Mouse (Mus musculus): ENCODE results near the gene Ankrd13a. TPM values are rescaled to one million over a fixed set of nuclear protein-coding genes. Genes with fewer than 3 reads are reported as not detected.

Ankrd13a gene
- polyA plus RNA-seq, 1 experiment, result 51.2 TPM

- H3ac ChIP-seq (ENCODE audit: control insufficient read depth, insufficient read length), result no peak overlapping the region
- no peaks in the 10 kb centered on the region for H3K36me3 ChIP-seq (ENCODE audit: control insufficient read depth, insufficient read depth)
- no peaks in the 10 kb centered on the region for H3K27me3 ChIP-seq (ENCODE audit: control insufficient read depth, insufficient read depth, insufficient read length)
- H3K4me2 ChIP-seq (ENCODE audit: low read depth), result no peak overlapping the region
- TF ChIP-seq USF1 (IDR thresholded peaks at IDR 0.05; ENCODE audit: low read depth) (no peak), TCF12 (IDR thresholded peaks at IDR 0.05; ENCODE audit: insufficient read depth, poor library complexity, severe bottlenecking) (no peak), POLR2AphosphoS2 (IDR thresholded peaks at IDR 0.05; ENCODE audit: insufficient read length, low read depth) (no peak), REST (IDR thresholded peaks at IDR 0.05; ENCODE audit: insufficient read depth, insufficient read length) (no peak), MYOG (IDR thresholded peaks at IDR 0.05; ENCODE audit: control insufficient read depth in 1 of 3, insufficient read depth in 1 of 3, insufficient read length in 2 of 3, low read depth in 2 of 3) (no peak), SRF (IDR thresholded peaks at IDR 0.05; ENCODE audit: control insufficient read depth, insufficient read length, low read depth) (no peak), MYOD1 (IDR thresholded peaks at IDR 0.05; ENCODE audit: control insufficient read depth in 1 of 3, insufficient read length in 2 of 3, low read depth in 2 of 3) (no peak), TCF3 (IDR thresholded peaks at IDR 0.05; ENCODE audit: insufficient read length, low read depth) (no peak)
- H3K79me2 ChIP-seq (ENCODE audit: control insufficient read depth, insufficient read depth), result peaks cover 24% of the 10 kb centered on the region
- H3K4me3 ChIP-seq, result no peak overlapping the region
Observed at GRCm38 (mm10) chr5:114783405-114784163, 9.1 kb downstream of the Ankrd13a start.

GRCm38 (mm10) chr5:114784622-114785165 is 10.2 kb downstream of the Ankrd13a start:
- H3K36me3 ChIP-seq (ENCODE audit: control insufficient read depth, insufficient read depth), result peaks cover 3% of the 10 kb centered on the region
- no peaks in the 10 kb centered on the region for H3K27me3 ChIP-seq (ENCODE audit: control insufficient read depth, insufficient read depth, insufficient read length)
- no peak overlapping the region for H3ac ChIP-seq (ENCODE audit: control insufficient read depth, insufficient read length)
- H3K79me2 ChIP-seq (ENCODE audit: control insufficient read depth, insufficient read depth), result peaks cover 16% of the 10 kb centered on the region
- H3K4me3 ChIP-seq, result no peak overlapping the region
- TF ChIP-seq TCF3 (IDR thresholded peaks at IDR 0.05; ENCODE audit: insufficient read length, low read depth) (no peak), USF1 (IDR thresholded peaks at IDR 0.05; ENCODE audit: low read depth) (no peak), MYOD1 (IDR thresholded peaks at IDR 0.05; ENCODE audit: control insufficient read depth in 1 of 3, insufficient read length in 2 of 3, low read depth in 2 of 3) (no peak), MAX (IDR thresholded peaks at IDR 0.05; ENCODE audit: low read depth) (no peak)
- H3K4me2 ChIP-seq (ENCODE audit: low read depth), result no peak overlapping the region

GRCm38 (mm10) chr5:114785196-114785595 is 10.7 kb downstream of the Ankrd13a start:
- TF ChIP-seq POLR2AphosphoS2 (IDR thresholded peaks at IDR 0.05; ENCODE audit: insufficient read length, low read depth) (no peak), TCF3 (IDR thresholded peaks at IDR 0.05; ENCODE audit: insufficient read length, low read depth) (no peak), POLR2A (IDR thresholded peaks at IDR 0.05; ENCODE audit: insufficient read length, low read depth) (no peak), CEBPB (IDR thresholded peaks at IDR 0.05; ENCODE audit: insufficient read depth, poor library complexity, severe bottlenecking) (no peak), TCF12 (IDR thresholded peaks at IDR 0.05; ENCODE audit: insufficient read depth, poor library complexity, severe bottlenecking) (no peak), REST (IDR thresholded peaks at IDR 0.05; ENCODE audit: insufficient read depth, insufficient read length) (no peak), E2F4 (IDR thresholded peaks at IDR 0.05; ENCODE audit: insufficient read depth) (no peak), SRF (IDR thresholded peaks at IDR 0.05; ENCODE audit: control insufficient read depth, insufficient read length, low read depth) (no peak), USF1 (IDR thresholded peaks at IDR 0.05; ENCODE audit: low read depth) (no peak), MYOD1 (IDR thresholded peaks at IDR 0.05; ENCODE audit: control insufficient read depth in 1 of 3, insufficient read length in 2 of 3, low read depth in 2 of 3) (no peak), MAX (IDR thresholded peaks at IDR 0.05; ENCODE audit: low read depth) (no peak)
- H3K79me2 ChIP-seq (ENCODE audit: control insufficient read depth, insufficient read depth), result peaks cover 13% of the 10 kb centered on the region
- H3K36me3 ChIP-seq (ENCODE audit: control insufficient read depth, insufficient read depth), result peaks cover 3% of the 10 kb centered on the region
- H3K27me3 ChIP-seq (ENCODE audit: control insufficient read depth, insufficient read depth, insufficient read length), result no peaks in the 10 kb centered on the region
- no peak overlapping the region for H3ac ChIP-seq (ENCODE audit: control insufficient read depth, insufficient read length)
- no peak overlapping the region for H3K4me3 ChIP-seq
- H3K4me2 ChIP-seq (ENCODE audit: low read depth), result no peak overlapping the region

- no peak overlapping the region for H3K4me3 ChIP-seq
- H3K4me2 ChIP-seq (ENCODE audit: low read depth), result no peak overlapping the region
- H3K79me2 ChIP-seq (ENCODE audit: control insufficient read depth, insufficient read depth), result no peaks in the 10 kb centered on the region
- H3K27me3 ChIP-seq (ENCODE audit: control insufficient read depth, insufficient read depth, insufficient read length), result no peaks in the 10 kb centered on the region
- peaks cover 17% of the 10 kb centered on the region for H3K36me3 ChIP-seq (ENCODE audit: control insufficient read depth, insufficient read depth)
- no peak overlapping the region for H3ac ChIP-seq (ENCODE audit: control insufficient read depth, insufficient read length)
- TF ChIP-seq TCF12 (IDR thresholded peaks at IDR 0.05; ENCODE audit: insufficient read depth, poor library complexity, severe bottlenecking) (no peak), REST (IDR thresholded peaks at IDR 0.05; ENCODE audit: insufficient read depth, insufficient read length) (no peak), USF1 (IDR thresholded peaks at IDR 0.05; ENCODE audit: low read depth) (no peak), MYOD1 (IDR thresholded peaks at IDR 0.05; ENCODE audit: control insufficient read depth in 1 of 3, insufficient read length in 2 of 3, low read depth in 2 of 3) (no peak), CEBPB (IDR thresholded peaks at IDR 0.05; ENCODE audit: insufficient read depth, poor library complexity, severe bottlenecking) (no peak), POLR2A (IDR thresholded peaks at IDR 0.05; ENCODE audit: insufficient read length, low read depth) (no peak), E2F4 (IDR thresholded peaks at IDR 0.05; ENCODE audit: insufficient read depth) (no peak), MYOG (IDR thresholded peaks at IDR 0.05; ENCODE audit: control insufficient read depth in 1 of 3, insufficient read depth in 1 of 3, insufficient read length in 2 of 3, low read depth in 2 of 3) (no peak), TCF3 (IDR thresholded peaks at IDR 0.05; ENCODE audit: insufficient read length, low read depth) (no peak), POLR2AphosphoS2 (IDR thresholded peaks at IDR 0.05; ENCODE audit: insufficient read length, low read depth) (no peak), MAX (IDR thresholded peaks at IDR 0.05; ENCODE audit: low read depth) (no peak), SRF (IDR thresholded peaks at IDR 0.05; ENCODE audit: control insufficient read depth, insufficient read length, low read depth) (no peak)
Observed at GRCm38 (mm10) chr5:114793317-114793716, 18.8 kb downstream of the Ankrd13a start.

Measured in myocyte (in vitro differentiated cells).